Mouse (Mus musculus) heart, adult 8-10 months (tissue): ENCODE results near the gene Paxx. TPM values are rescaled to one million over a fixed set of nuclear protein-coding genes. Genes with fewer than 3 reads are reported as not detected.
A peak's percentile ranks its signal among the peaks of the same experiment; 100 is the strongest.

Experiments used
- DNase-seq: peaks from one replicate; pipeline ENCODE4 v3.0.0; 2022; ENCODE audit warnings: low spot score
- total RNA-seq, 4 experiments: library from RNA; stranded (reverse); gene quantifications; 2 replicates each; pipeline ENCODE4 v1.2.4; 2022

The Paxx gene
- total RNA-seq, 4 experiments from 2014 or later = 21.4 to 30.7 (median 23.3) TPM

GRCm38 (mm10) chr2:25482969-25483368 lies 22.1 kb upstream of the Paxx start:
- DNase-seq = no peak

- no peak for DNase-seq
These were observed 19.6 kb upstream of the Paxx start for GRCm38 (mm10) chr2:25480541-25480940.

GRCm38 (mm10) chr2:25479551-25480311 lies 18.8 kb upstream of the Paxx start:
- no peak for DNase-seq

GRCm38 (mm10) chr2:25477967-25478675 lies 17.2 kb upstream of the Paxx start:
- DNase-seq = peak; percentile 40

- no peak for DNase-seq
These were observed 16.6 kb upstream of the Paxx start for GRCm38 (mm10) chr2:25477541-25477940.

GRCm38 (mm10) chr2:25472550-25472949 lies 11.7 kb upstream of the Paxx start:
- no peak for DNase-seq

DNA sequence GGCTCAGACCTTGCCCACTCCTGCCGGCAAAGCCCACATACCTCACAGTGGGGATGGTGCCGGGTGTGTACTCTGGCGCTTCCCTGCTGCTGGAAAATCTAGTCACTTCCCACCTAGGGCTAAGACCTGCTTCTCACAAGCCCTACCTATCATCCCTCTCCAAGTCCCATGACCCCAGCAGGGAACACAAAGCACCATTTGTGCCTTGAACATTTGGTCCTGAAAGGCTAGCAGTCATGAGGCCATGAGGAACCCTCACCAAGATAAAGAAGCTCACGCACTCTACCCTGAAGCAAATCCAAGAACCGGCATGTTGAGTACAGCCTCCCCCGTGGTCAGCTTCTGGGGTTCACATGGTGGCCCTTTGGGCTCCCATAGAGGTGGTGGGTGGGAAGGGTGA lies 9.1 kb upstream of the Paxx start, which contains the start of gene Ptgds:
Gene Ptgds (minus strand): TSS at position 78 of the 400 bp plus-strand sequence.
- DNase-seq = peak; percentile 43

DNA sequence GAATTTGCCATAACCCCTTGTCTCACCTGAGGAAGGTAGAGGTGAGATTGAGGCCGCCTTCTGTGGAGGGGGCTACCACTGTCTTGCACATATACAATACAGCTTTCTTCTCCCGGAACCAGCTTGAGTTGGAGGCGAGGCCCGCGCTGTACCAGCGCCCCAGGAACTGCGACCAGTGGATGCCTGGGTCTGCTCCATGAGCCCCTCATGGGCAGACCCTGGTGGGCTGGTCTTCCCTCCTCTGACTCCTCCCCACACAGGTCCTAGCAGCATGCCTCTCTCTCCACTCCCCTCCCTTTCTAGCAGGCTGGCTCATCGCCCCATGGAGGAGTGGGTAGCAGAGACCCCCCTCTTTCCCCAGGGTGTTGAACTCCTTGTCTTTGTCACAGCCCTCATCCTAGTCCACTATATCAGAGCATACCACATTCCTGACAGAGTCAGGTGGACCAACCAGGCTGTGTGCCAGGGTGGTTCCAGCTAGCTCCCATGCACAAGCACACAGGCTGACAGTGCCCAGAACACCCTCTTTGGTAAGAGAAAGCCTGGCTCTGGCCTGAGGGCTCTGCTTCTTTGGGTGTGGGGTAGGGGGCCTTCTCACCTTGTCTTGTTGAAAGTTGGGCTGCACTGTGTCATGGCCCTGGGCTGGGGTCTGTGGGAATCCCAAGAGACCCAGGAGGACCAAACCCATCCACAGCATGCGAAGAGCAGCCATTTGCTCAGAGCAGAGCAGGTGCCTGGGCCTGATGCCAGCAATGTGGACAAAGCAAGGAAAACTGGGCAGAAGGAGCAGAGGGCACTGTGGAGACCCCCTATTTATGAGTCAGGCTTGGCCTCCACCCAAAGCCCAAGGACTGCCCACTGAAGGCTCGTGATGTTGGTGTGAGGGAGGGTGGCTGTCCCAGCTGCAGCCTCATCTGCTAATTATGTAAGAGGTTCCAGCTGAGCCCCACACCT lies 8.3 kb upstream of the Paxx start:
- DNase-seq = peak; percentile 47

GRCm38 (mm10) chr2:25467606-25468303 lies 6.9 kb upstream of the Paxx start:
- DNase-seq = no peak

DNA sequence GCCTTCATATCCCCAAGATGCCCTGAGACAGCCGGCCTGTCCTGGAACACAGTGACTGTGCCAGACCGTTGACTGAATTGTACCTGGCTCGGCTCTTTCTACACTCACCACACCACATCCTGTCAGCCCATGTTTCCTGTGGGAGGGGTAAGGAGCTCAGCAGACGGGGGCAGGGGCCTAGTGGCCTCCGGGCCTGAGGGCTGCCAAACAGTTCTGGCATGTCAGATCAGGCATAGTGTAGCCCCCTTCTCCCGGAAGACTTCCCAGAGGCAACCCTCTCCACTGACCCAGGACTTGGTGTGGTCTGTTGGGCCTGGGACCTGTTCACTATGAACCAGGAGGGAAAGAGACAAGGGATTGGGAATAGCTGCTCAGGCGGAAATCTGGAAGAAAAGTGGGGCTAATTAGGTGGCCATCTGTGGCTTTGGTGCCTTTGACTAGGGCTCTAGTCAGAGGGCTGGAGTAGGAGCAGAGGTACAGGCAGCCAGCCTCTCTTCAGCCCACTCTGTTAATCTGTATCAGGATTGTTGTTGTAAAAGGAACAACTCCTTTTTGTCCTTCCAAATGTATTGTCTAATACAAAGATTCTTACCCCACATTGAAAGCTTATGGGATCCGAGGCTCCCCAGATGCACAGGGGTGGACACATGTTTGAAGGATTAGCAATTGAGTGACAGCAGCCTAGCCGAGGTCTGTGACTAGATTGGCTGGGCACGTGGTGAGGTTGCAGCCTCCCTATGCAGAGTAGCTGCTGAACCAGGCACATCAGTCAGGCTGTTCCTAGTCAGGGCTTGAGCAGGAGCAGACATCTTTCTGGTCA lies 5.1 kb upstream of the Paxx start:
- DNase-seq = no peak

GRCm38 (mm10) chr2:25465256-25465655 lies 4.4 kb upstream of the Paxx start:
- no peak for DNase-seq

DNA sequence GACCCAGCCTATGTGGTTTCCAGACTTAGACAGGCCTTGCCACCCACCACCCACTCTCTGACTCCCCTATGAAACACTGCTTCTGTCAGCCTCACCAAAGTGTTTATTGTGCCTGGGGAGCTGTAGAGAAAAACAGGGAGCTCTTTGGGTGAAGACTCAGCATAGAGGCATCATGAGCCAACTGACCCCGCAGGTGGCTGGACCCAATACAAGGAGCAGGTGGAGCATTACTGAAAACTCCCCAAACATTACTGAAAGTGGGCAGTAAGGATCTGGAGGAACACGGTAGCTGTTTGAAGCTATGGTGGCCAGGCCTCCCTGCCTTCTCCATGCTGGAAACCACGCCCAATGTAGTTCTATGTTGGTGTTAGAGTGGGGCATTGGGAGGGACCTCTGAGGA lies 2.7 kb upstream of the Paxx start:
- DNase-seq = no peak

GRCm38 (mm10) chr2:25461407-25461806 lies 513 bp upstream of the Paxx start:
- no peak for DNase-seq

DNA sequence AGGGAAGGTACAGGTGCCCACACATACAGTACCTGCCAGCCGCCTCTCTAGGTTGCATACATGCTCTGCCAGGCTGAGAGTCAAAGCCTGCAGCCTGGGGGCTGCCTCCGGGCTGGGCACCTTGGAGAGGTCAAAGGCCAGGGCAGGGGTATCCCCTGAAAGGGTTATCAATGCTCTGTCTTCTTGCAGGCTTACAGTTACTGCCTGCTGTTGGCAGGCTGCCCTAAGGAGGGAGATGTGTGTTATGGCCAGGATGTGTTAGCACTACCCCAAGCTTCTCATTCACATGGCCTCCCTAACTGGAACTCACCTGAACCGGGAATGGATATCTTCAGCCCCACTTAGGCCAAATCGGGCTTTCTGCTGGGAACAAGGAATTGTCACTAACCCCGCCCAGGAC lies 759 bp downstream of the Paxx start:
- DNase-seq = no peak

GRCm38 (mm10) chr2:25458911-25459310 lies 2.0 kb downstream of the Paxx start:
- no peak for DNase-seq

- no peak for DNase-seq
These were observed 3.6 kb downstream of the Paxx start for GRCm38 (mm10) chr2:25457022-25457896.

- no peak for DNase-seq
These were observed 4.5 kb downstream of the Paxx start, which contains the start of gene Clic3 for GRCm38 (mm10) chr2:25456205-25456953. Gene Clic3 (plus strand): TSS chr2:25456838.

GRCm38 (mm10) chr2:25452951-25453350 lies 7.9 kb downstream of the Paxx start:
- DNase-seq = no peak
